In genomic region chr7:68127799-68128261, GRCm38 (mm10) we compare ENCODE assay signal across 8 mouse cellular contexts.
A peak's percentile ranks its signal among the peaks of the same experiment; 100 is the strongest.
DNase-seq lines count a peak whose midpoint lies in the region; ATAC-seq lines count a peak whose summit lies in the region.

No protein-coding gene starts in this region.

- H3K27ac ChIP-seq in forebrain, embryonic 12.5 days: no peak overlapping the region; the same call in 1 of the 2 replicates
- H3K27ac ChIP-seq in hindbrain, embryonic 11.5 days (ENCODE audit: low read depth, low read length): no peak overlapping the region
- H3K27ac ChIP-seq in lung, embryonic 15.5 days: 0 out of 2 replicates have a peak overlapping the region, but pooled peaks have one; percentile 78

- no peak for ATAC-seq in forebrain, embryonic 12.5 days (ENCODE audit: low FRiP score)
- no peak for ATAC-seq in hindbrain, embryonic 11.5 days (ENCODE audit: low FRiP score)
- 0 out of 2 replicates have a peak, but pooled peaks have one; percentile 11 for ATAC-seq in lung, embryonic 15.5 days (ENCODE audit: borderline replicate concordance, extremely low read depth, low FRiP score, low TSS enrichment)
- ATAC-seq in erythroid progenitor cell, adult 5-6 weeks (replicated peaks; ENCODE audit: low FRiP score, poor library complexity, severe bottlenecking): no peak

- no peaks in the 10 kb centered on the region for H3K27me3 ChIP-seq in forebrain, embryonic 12.5 days
- H3K27me3 ChIP-seq in hindbrain, embryonic 11.5 days (ENCODE audit: control insufficient read depth, insufficient read depth, low read length): no peaks in the 10 kb centered on the region
- H3K27me3 ChIP-seq in lung, embryonic 15.5 days: no peaks in the 10 kb centered on the region

- peaks cover 50% of the 10 kb centered on the region for H3K4me1 ChIP-seq in forebrain, embryonic 12.5 days
- peaks cover 5% of the 10 kb centered on the region; the same call in 1 of the 2 replicates for H3K4me1 ChIP-seq in hindbrain, embryonic 11.5 days (replicated peaks; ENCODE audit: control insufficient read depth, insufficient read depth, low read length)
- H3K4me1 ChIP-seq in lung, embryonic 15.5 days: peaks cover 43% of the 10 kb centered on the region

- WGBS in forebrain, embryonic 12.5 days: 38% methylated on average over 6 of the region's 6 CpGs
- WGBS in hindbrain, embryonic 11.5 days: 42% methylated on average over 6 of the region's 6 CpGs
- WGBS in lung, embryonic 15.5 days: 19% methylated on average over 6 of the region's 6 CpGs

- H3K4me2 ChIP-seq in forebrain, embryonic 12.5 days: peak overlapping the region; percentile 77
- H3K4me2 ChIP-seq in hindbrain, embryonic 11.5 days (replicated peaks; ENCODE audit: low read depth, low read length): peak overlapping the region; percentile 74; the same call in 1 of the 2 replicates
- peak overlapping the region; percentile 82 for H3K4me2 ChIP-seq in lung, embryonic 15.5 days

- peak overlapping the region; percentile 42; the same call in 1 of the 2 replicates for H3K9ac ChIP-seq in forebrain, embryonic 12.5 days
- H3K9ac ChIP-seq in hindbrain, embryonic 11.5 days (ENCODE audit: low read depth, low read length): no peak overlapping the region
- H3K9ac ChIP-seq in lung, embryonic 15.5 days: no peak overlapping the region

- DNase-seq in MEL-GATA-1-ER (ENCODE audit: extremely low read depth, low read depth): peak; percentile 23
- DNase-seq in brain, adult 2 months (ENCODE audit: low read depth, low spot score): peak; percentile 87
- peak; percentile 15 for DNase-seq in hindbrain, embryonic 11.5 days (ENCODE audit: low spot score)
- DNase-seq in layer of hippocampus, adult 8-10 months (ENCODE audit: low spot score in 2 of 2): peak; percentile 37 to 54
- peak; percentile 68 for DNase-seq in retina, postnatal 1 day

- H3K9me3 ChIP-seq in forebrain, embryonic 12.5 days: no peaks in the 10 kb centered on the region
- H3K9me3 ChIP-seq in hindbrain, embryonic 11.5 days (ENCODE audit: control insufficient read depth, low read length): no peaks in the 10 kb centered on the region
- no peaks in the 10 kb centered on the region for H3K9me3 ChIP-seq in lung, embryonic 15.5 days

- H3K4me3 ChIP-seq in forebrain, embryonic 12.5 days (replicated peaks): peak overlapping the region; percentile 69; the same call in 1 of the 2 replicates
- H3K4me3 ChIP-seq in hindbrain, embryonic 11.5 days (ENCODE audit: low read depth, low read length): no peak overlapping the region
- no peak overlapping the region for H3K4me3 ChIP-seq in lung, embryonic 15.5 days

- H3K36me3 ChIP-seq in forebrain, embryonic 12.5 days (replicated peaks): no peaks in the 10 kb centered on the region
- no peaks in the 10 kb centered on the region for H3K36me3 ChIP-seq in hindbrain, embryonic 11.5 days (ENCODE audit: control insufficient read depth, insufficient read depth, low read length)
- no peaks in the 10 kb centered on the region for H3K36me3 ChIP-seq in lung, embryonic 15.5 days

Comparison
In these comparisons a context has a peak if more than half of its experiments do, and no peak if none do; other contexts are left out.
1. DNase-seq: peak in every context shown above with its lines; median percentile 87 in brain, adult 2 months; 68 in retina, postnatal 1 day; 46 in layer of hippocampus, adult 8-10 months; 23 in MEL-GATA-1-ER; 15 in hindbrain, embryonic 11.5 days.